Mouse (Mus musculus): ENCODE data around the gene Abcb5.
"Not testable (repeated sequence)": the region's sequence is repeated elsewhere in the genome, so short reads cannot be mapped to it uniquely, and the experiment has no call there.

Gene Abcb5

DNA sequence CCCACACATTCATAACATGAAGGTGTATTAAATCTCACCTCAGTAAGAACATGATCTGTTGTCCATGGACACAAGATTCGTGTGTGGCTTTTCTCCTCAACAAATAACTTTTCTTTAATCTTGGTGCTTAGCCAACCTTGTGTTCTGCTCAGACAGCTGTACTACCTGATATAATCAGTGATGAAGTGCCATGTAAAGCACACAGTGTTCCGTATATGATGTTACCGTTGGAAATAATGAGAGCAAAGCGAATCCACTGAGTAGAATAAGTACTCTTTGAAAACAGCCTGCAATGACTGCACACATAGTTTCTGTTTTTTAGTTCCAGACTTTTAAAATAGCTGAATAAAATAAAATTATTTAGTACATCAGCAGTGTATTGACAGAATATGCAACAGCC lies at the start of gene Abcb5:
TSS of gene Abcb5 (minus strand) at position 101 of the 400 bp plus-strand sequence.
- CTCF ChIA-PET = no interaction called here

DNA sequence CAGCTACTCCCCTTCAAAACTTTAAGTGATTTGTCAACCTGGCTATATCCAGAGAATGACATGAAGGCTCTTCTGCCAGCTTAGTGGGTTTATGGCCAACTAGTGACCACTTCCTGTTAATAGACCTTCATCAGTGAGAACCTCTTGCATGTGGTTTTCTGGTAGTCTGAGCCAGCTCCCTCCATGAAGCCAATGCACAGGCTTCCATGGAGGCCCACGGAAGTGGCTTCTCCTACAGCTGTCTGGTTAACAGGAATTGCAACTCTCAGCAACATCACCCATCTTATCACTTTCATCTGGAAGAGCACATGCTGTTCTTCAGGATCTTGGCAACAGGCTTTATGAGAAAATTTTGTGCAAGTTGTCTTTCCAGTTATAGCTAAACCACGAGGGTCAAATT lies 33.0 kb upstream of the Abcb5 start:
- CTCF ChIA-PET = no interaction called here

DNA sequence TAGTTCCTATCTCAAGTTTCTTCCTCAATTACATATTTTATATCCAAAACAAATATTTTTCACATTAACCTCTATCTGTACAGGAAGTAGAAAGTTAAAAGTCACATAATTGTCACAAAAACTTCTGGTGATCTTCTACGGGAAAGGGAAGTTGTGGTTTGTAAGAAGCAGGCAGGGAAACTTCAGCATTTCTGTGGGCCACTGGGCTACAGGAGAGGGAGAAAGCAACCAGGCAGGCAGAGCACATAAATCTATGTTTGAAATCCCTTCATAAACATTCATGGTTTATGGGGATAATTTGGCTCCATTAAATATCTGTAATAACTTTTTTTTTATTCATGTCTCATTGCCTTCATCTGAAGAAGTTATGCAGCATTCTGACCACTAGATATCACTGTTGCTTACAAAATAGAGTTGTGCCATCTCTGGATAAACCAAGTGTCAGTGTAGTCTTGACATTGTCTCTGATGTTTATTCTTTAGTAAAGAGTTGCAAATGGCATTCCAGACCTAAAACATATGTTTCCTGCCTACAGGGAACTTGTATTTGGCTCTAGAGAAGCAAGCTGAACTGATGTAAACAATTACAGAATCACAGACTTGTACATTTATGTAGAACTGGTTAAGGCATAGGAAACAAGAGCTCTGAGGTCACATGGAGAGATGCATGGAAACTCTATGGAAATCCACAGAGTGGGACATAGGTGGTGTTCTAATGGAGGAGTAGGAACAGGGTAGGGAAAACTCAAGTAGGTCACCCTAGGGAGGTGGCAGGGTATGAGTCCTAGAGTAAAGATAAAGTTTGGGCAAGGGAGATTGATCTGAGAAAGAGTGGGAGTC lies 28.3 kb upstream of the Abcb5 start:
- CTCF ChIA-PET = no interaction called here

DNA sequence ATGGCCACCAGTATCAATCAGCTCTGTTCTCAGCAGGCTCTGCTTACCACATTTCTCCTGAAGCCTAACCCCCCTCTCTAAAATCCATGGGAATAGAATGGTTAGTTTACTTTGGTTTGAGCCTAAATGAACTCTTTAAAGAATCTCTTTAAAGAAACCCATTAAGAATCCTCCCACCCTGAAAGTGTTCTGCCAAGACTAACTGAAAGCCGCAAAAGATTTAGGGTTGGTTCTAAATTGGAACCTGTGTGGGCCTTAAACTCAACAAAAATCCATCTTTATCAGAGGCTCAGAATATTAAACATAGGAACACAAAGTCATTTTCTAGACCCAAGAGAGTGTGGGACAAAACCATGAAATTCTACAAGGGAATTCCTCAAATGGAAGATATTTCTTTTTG lies 18.6 kb upstream of the Abcb5 start:
- CTCF ChIA-PET = no interaction called here

DNA sequence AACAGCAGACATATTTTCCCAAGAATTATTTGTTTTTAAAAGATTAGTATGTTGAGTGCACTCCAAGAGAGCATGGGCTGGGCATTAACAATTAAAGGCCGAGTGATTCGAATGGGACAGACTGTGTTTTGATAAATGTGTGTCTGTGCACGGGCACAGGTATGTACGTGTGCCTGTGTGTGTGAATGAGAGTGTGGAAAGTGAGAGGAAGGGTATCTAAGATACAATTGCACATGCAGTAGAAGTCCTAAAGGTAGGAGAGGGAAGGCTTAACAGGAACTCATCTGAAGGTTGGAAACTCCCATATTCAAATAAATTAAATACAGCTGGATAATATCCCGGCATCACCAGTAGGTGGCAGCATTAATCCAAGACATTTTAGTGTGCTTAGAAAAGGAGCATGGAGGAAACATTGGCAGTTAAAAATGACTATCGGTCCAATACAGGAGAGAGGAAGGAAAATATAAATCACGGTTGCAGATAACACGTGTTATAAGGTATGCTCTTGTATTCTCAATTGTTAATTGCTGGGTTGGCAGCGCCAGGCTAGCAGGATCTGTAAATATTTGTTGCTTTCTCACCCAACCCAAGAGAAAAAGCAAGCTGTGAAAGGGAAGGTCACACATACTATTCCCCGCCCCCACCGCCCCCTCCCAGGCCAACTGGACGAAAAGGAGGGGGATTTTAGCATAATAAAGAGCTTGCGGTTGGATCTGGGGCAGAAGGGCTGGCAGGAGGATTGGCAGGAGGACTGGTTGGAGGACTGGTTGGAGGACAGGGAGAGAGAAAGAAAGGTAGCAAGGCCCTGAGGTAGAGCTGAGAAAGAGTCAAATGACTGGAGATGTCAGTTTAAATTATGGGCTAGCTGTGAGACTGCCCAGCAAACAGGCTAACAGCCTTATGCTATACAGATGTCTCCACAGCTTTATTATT lies 35.6 kb downstream of the Abcb5 start:
- CTCF ChIA-PET = no interaction called here

DNA sequence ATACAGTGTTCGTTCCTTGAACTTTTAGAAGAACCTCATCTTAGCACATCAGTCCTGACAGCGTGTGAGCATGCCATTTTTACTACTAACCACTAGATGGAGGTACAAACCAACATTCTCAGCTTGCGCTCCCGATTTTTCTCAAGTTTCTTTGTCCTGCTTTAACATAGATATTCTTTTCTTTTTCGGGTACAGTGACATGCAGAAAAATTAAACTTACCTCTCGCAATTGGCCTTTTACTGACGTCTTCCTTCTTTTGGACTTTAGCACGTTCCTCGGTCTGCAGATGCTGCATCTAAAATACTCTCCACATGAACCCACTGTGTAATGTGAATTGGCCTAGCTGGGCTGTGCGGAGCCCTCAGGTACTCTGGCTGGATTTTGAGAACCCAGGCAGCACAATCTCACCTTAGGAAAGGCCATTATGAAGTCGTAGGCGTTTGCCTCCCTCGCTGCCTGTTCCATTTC lies 39.4 kb downstream of the Abcb5 start:
- CTCF ChIA-PET = no interaction called here

DNA sequence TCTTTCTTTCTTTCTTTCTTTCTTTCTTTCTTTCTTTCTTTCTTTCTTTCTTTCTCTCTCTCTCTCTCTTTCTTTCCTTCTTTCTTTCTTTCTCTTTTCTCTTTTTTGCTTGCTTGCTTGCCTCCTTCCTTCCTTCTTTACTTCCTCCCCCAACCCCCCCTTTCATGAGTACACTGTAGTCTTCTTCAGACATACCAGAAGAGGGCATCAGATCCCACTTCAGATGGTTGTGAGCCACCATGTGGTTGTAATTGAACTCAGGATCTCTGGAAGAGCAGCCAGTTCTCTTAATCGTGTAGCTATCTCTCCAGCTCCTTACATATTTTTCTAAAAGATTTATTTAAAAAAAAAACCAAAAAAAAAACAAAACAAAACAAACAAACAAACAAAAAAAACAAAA lies 42.3 kb downstream of the Abcb5 start:
- CTCF ChIA-PET = not testable (repeated sequence)

DNA sequence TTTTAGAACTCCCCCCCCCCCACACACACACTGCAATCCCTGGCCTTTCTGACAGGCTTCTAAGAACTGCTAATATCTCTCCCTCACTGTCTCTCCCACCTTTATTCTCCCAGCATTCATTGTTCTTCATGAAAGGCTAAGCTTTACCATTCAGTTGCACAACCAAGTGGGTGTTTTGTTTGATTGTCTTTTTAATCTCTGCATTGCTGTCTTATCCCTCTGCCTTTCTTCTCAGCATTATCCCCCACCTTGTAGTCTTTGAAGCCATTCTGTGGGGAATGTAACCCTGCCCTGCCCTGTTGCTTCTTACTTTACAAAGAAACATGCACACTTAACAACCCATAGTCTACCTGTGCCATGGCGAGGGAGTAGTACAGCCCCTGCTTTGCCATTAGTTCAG lies 48.5 kb downstream of the Abcb5 start:
- CTCF ChIA-PET = no interaction called here

DNA sequence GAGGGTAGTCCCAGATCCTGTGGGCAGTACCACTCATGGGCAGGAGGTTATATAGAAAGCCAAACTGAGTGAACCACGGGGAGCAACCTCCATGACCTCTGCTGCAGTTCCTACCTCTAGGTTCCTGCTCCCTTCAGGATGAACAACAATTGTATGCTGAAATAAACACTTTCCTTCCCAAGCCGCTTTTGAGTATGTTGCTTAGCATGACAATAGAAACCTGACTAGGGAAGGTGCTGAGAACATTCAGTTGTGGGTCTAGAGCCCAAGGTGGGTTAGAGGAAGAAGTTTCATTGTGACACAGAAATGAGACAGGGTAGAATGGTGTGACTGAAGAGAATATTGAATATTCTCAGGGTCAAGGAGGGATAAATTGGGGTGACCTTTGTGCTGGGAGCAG lies 55.9 kb downstream of the Abcb5 start:
- CTCF ChIA-PET = no interaction called here

DNA sequence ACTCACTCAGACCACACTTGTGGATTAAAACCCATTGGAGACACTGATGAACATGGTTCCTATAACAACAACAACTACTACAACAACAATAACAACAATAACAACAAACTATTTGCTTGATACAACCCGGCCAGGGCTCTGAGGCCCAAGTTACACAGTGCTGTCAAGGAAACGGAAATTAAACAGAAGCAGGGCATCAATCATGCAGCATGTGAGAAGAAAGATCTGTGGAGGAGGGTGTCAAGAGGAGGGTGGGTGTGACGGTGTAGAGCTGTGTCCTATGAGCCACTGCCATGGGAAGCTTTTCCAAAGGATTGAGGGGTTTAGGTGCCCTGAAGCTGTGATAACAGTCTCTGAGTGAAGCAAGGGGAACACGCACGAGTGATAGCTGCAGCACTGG lies 64.0 kb downstream of the Abcb5 start:
- CTCF ChIA-PET = no interaction called here

DNA sequence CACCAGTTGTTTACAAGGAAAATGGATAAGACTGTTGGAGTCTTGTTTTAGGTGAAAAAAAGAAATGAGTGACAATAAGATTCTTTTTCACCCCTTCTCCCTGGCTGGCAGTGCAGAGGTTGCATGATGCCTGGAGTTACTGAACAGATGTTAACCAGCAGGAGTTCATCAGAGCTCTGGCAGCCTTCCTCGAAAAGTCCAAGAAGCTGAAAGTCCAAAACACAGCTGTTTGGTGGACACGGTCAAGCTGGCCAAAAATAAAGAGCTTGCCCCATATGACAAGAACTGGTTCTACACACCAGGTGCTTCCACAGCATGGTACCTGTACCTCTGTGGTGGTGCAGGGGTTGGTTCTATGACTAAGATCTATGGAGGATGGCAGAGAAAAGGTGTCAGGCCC lies 78.3 kb downstream of the Abcb5 start:
- CTCF ChIA-PET = no interaction called here

DNA sequence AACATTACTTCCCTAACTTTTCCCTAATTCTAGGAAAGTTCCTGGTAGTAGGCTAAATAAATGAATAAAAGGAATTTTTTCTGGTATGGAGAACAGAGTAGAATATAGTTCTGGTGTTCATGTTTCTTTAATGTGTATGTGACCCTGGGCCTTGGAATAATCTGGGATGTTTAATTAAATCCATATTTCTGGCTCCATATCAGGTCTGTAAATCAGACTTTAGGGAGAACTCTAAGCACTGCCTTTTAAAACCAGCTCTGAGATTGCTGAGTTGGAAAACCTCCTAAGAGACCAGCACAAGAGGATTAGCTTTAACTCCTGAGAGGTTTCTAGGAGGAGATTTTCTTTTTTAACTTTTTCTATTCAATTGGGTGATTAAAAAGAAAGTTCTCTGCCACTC lies 83.4 kb downstream of the Abcb5 start:
- CTCF ChIA-PET = no interaction called here

DNA sequence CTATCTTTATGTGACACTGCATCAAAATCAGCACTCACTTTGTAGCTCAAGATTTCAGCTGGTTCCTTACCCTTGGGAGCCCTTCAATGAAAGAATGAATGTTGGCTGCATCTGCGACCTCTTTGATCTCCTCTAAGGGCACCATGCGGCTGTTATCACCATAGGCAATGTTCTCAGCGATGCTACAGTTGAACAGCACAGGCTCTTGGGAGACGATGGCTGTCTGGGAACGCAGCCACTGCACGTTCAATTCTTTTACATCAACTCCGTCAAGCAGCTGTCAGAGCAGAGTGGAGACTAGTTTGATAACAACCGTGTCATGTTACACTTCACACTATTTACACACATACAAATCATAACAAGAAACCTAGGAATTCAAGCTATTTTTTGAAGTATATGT lies 93.5 kb downstream of the Abcb5 start:
- CTCF ChIA-PET = interaction anchor here (0.7 kb wide), 1 partner anchor 9 kb away, joined by 3 read pairs; no protein-coding TSS in a partner anchor

DNA sequence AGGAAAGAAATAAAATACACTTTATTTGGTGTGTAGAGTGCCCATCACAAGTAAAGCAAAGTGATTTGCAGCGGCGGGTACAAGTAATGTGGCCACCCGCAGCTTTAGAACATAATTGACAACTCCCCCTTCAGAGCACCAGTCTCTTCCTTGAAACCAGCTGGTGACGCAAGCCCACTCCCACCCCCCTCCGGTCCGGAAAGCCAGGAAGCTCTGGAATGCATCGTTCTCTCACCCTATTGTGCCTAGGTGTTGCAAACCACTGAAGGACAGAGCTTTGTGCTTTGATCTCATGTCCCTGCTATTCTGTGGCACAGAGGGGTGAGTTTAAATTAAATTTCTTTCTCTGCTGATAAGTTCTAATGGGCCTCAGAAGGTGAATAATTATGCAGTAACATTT lies 110.1 kb downstream of the Abcb5 start:
- CTCF ChIA-PET = no interaction called here

DNA sequence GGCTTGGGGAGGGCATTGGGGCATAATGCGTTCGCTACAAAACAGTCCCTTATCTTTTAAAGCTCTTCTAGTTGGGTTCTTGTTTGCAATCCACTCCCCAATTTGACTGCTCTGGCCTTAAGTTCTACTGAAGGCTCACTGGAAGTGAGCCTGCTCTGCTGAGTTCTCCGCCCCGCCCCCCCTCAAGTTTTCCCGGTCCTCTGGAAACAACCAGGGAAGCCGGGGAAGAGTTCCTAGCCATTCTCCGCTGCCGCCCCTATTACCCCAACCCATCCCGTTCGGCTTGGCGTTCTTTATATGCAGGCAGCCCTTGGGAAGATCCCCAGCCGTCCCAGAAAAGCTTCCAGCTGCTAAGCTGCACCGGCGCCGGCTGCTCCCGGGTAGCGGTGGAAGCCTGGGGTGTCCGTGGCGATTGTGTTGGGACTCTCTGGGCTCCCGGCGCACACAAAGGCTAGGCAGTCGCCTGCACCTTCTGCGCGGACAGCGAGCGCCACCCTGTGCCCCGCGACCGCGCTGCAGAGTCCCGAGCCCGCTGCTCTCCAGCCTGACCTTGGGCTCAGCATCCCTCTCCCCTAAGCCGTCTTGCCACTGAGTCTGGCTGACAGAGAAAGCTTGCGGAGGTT lies 111.3 kb downstream of the Abcb5 start:
- CTCF ChIA-PET = interaction anchor here (0.7 kb wide), 1 partner anchor 139 kb away, joined by 4 read pairs; no protein-coding TSS in a partner anchor

DNA sequence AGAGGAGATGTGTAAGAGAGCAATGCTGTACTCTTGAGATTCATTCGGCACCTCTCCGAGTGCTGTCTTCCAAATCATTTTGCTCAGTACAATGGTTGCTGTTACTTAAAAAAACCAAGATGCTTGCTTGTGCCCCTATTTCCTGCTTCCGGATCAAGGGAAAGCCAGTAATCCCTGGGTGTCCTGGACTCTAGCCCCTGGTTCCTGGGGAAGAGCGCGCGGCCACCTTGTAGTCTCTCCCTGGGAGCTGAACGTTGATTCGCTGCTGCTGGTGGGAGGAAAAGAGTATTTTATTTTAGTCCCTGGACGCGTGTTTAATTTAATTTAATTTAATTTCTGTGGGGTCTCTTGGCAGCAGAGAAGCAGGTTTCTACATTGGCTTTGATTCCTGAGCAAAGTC lies 111.8 kb downstream of the Abcb5 start:
- CTCF ChIA-PET = interaction anchor here (0.7 kb wide), 1 partner anchor 35 kb away, joined by 8 read pairs; no protein-coding TSS in a partner anchor

DNA sequence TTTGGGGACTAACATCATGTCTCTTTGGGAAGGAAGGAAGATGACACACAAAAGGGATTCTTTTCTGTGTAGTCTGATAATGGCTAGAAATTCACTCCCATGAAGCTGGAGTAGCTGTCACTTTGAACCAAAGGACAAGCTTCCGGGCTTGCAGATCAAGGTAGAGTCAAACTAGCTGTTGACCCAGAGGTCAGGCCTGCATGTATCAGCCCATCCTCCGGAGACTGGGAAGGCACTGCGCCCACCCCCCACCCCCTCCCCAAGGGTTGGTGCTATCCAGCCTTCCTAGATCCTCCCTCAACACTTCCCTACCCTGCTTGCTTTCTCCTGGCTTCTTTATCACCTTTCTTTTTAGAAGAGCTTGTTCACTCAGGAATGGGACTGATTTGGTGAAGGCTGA lies 112.9 kb downstream of the Abcb5 start:
- CTCF ChIA-PET = no interaction called here

DNA sequence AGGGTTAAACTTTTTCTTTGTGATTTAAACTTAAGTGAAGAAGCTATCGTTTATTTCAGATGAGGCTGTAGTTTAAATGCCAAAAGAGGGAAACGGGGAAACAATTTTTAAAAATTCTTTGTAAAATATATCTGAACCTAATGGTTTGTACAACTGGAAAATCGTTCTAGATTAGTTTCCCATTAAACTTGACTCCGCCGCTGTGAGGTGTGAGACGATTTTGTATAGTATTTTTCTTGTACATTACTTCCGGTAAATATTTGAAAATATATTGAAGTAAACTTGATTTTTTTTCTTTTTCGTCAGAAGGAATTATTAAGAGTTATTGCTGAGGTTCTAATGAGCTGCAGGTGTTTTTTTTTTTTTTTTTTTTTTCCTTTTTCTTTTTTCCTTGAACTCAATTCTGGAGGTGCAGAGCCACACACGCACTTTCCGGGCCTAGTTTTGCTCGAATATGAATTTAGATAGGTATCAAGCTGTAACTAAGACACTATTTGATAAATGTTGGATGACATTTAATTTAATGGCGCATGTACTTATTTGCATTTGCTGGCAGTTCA lies 115.3 kb downstream of the Abcb5 start:
- CTCF ChIA-PET = no interaction called here

DNA sequence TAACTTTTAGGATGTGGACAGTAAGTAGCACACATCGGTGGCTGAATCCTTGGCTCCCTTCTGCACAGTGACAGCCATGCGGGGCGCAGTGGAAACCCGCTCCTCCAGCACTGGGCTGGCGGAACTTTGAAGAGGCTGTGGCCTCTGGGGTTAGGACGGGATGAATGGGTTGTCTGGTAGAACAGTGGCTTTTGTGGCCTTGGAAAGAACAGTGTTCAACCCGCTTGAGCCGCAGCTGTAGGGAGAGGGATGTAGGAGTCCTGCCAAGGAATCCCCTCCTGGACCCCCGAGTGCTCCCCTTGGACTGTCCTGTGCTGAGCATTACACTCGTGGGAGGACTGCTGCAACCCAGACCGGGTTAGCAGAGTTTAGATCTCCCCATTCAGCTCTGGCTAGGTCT lies 116.2 kb downstream of the Abcb5 start:
- CTCF ChIA-PET = no interaction called here

DNA sequence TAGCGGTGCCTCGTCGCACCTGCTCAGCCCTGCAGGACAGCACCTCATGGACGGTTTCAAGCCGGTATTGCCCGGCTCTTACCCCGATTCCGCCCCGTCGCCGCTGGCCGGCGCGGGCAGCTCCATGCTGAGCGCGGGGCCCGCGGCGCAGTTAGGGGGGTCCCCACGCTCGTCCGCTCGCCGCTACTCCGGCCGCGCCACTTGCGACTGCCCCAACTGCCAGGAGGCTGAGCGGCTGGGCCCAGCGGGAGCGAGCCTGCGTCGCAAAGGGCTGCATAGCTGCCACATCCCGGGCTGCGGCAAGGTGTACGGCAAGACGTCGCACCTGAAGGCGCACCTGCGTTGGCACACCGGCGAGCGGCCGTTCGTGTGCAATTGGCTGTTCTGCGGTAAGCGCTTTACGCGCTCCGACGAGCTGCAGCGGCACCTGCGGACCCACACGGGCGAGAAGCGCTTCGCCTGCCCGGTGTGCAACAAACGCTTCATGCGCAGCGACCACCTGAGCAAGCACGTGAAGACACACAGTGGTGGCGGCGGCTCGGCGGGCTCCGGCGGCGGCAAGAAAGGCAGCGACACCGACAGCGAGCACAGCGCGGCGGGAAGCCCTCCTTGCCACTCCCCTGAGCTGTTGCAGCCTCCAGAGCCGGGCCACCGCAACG lies 116.9 kb downstream of the Abcb5 start:
- CTCF ChIA-PET = interaction anchor here (0.6 kb wide), 1 partner anchor 1238 kb away, joined by 3 read pairs; no protein-coding TSS in a partner anchor

DNA sequence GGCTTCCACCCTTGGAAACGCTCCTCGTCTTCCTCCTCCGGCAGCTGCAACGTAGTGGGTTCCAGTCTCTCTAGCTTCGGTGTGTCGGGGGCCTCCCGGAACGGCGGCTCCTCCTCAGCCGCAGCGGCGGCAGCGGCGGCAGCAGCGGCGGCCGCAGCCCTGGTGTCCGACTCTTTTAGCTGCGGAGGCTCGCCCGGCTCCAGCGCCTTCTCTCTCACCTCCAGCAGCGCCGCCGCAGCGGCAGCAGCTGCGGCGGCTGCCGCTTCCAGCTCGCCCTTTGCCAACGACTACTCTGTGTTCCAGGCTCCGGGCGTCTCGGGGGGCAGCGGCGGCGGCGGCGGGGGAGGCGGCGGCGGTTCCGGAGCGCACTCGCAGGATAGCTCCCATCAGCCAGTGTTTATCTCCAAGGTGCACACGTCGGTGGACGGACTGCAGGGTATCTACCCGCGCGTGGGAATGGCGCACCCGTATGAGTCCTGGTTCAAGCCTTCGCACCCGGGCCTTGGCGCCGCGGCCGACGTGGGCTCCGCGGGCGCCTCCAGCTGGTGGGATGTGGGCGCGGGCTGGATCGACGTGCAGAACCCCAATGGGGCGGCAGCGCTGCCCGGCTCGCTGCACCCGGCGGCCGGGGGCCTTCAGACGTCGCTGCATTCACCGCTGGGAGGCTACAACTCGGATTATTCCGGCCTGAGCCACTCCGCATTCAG lies 117.6 kb downstream of the Abcb5 start:
- CTCF ChIA-PET = interaction anchor here (0.6 kb wide), 1 partner anchor 1237 kb away, joined by 3 read pairs; no protein-coding TSS in a partner anchor
